Mouse (Mus musculus): ENCODE data around the gene Aass. TPM values are rescaled to one million over a fixed set of nuclear protein-coding genes. Genes with fewer than 3 reads are reported as not detected.

Gene Aass
- polyA plus RNA-seq, 1 experiment, result 0.16 TPM

- TF ChIP-seq POLR2A (IDR thresholded peaks at IDR 0.05; ENCODE audit: low read depth, low read length) (no peak), CTCF (IDR thresholded peaks at IDR 0.05; ENCODE audit: extremely low read depth, insufficient read depth, insufficient read length, insufficient replicate concordance) (no peak)
- Histone ChIP-seq H3K27me3 (ENCODE audit: control insufficient read depth, insufficient read depth, low read length) (no peaks in the 10 kb centered on the region), H3K27ac (ENCODE audit: insufficient read depth, low read length) (no peak overlapping the region), H3K4me3 (ENCODE audit: extremely low read depth, insufficient read depth, insufficient read length) (no peak overlapping the region), H3K36me3 (ENCODE audit: control insufficient read depth, insufficient read depth, low read length) (no peaks in the 10 kb centered on the region), H3K4me1 (ENCODE audit: control insufficient read depth, insufficient read depth, insufficient read length) (no peaks in the 10 kb centered on the region)
- WGBS, result 56% methylated on average over 4 of the region's 4 CpGs
- DNase-seq (ENCODE audit: low read depth in 1 of 2, low spot score in 2 of 2), result no peak
These were observed 1.8 kb downstream of the Aass start for GRCm38 (mm10) chr6:23131015-23131414.

GRCm38 (mm10) chr6:23129201-23129600 is 3.6 kb downstream of the Aass start:
- DNase-seq (ENCODE audit: low read depth in 1 of 2, low spot score in 2 of 2), result no peak
- no peak for TF ChIP-seq POLR2A (IDR thresholded peaks at IDR 0.05; ENCODE audit: low read depth, low read length)
- no peak for TF ChIP-seq CTCF (IDR thresholded peaks at IDR 0.05; ENCODE audit: extremely low read depth, insufficient read depth, insufficient read length, insufficient replicate concordance)
- Histone ChIP-seq H3K36me3 (ENCODE audit: control insufficient read depth, insufficient read depth, low read length) (no peaks in the 10 kb centered on the region), H3K4me1 (ENCODE audit: control insufficient read depth, insufficient read depth, insufficient read length) (no peaks in the 10 kb centered on the region), H3K27me3 (ENCODE audit: control insufficient read depth, insufficient read depth, low read length) (no peaks in the 10 kb centered on the region), H3K4me3 (ENCODE audit: extremely low read depth, insufficient read depth, insufficient read length) (no peak overlapping the region), H3K27ac (ENCODE audit: insufficient read depth, low read length) (no peak overlapping the region)
- WGBS, result 86% methylated on average over 4 of the region's 4 CpGs

- Histone ChIP-seq H3K4me3 (ENCODE audit: extremely low read depth, insufficient read depth, insufficient read length) (no peak overlapping the region), H3K27ac (ENCODE audit: insufficient read depth, low read length) (no peak overlapping the region), H3K27me3 (ENCODE audit: control insufficient read depth, insufficient read depth, low read length) (no peaks in the 10 kb centered on the region), H3K4me1 (ENCODE audit: control insufficient read depth, insufficient read depth, insufficient read length) (no peaks in the 10 kb centered on the region), H3K36me3 (ENCODE audit: control insufficient read depth, insufficient read depth, low read length) (no peaks in the 10 kb centered on the region)
- no peak for DNase-seq (ENCODE audit: low read depth in 1 of 2, low spot score in 2 of 2)
- WGBS, result 80% methylated on average over 7 of the region's 7 CpGs
- no peak for TF ChIP-seq POLR2A (IDR thresholded peaks at IDR 0.05; ENCODE audit: low read depth, low read length)
- no peak for TF ChIP-seq CTCF (IDR thresholded peaks at IDR 0.05; ENCODE audit: extremely low read depth, insufficient read depth, insufficient read length, insufficient replicate concordance)
These were observed 6.1 kb downstream of the Aass start for GRCm38 (mm10) chr6:23126706-23127105.

GRCm38 (mm10) chr6:23125831-23126230 is 7.0 kb downstream of the Aass start:
- TF ChIP-seq POLR2A (IDR thresholded peaks at IDR 0.05; ENCODE audit: low read depth, low read length) (no peak), CTCF (IDR thresholded peaks at IDR 0.05; ENCODE audit: extremely low read depth, insufficient read depth, insufficient read length, insufficient replicate concordance) (no peak)

GRCm38 (mm10) chr6:23124823-23125222 is 8.0 kb downstream of the Aass start:
- Histone ChIP-seq H3K27me3 (ENCODE audit: control insufficient read depth, insufficient read depth, low read length) (no peaks in the 10 kb centered on the region), H3K27ac (ENCODE audit: insufficient read depth, low read length) (no peak overlapping the region), H3K4me1 (ENCODE audit: control insufficient read depth, insufficient read depth, insufficient read length) (no peaks in the 10 kb centered on the region), H3K4me3 (ENCODE audit: extremely low read depth, insufficient read depth, insufficient read length) (no peak overlapping the region), H3K36me3 (ENCODE audit: control insufficient read depth, insufficient read depth, low read length) (no peaks in the 10 kb centered on the region)
- 77% methylated on average over 2 of the region's 2 CpGs for WGBS
- no peak for DNase-seq (ENCODE audit: low read depth in 1 of 2, low spot score in 2 of 2)
- no peak for TF ChIP-seq POLR2A (IDR thresholded peaks at IDR 0.05; ENCODE audit: low read depth, low read length)
- TF ChIP-seq CTCF (IDR thresholded peaks at IDR 0.05; ENCODE audit: extremely low read depth, insufficient read depth, insufficient read length, insufficient replicate concordance), result no peak

More at GRCm38 (mm10) chr6:23125831-23126230, 7.0 kb downstream of the Aass start:
- H3K4me3 ChIP-seq (ENCODE audit: extremely low read depth, insufficient read depth, insufficient read length), result no peak overlapping the region
- H3K4me1 ChIP-seq (ENCODE audit: control insufficient read depth, insufficient read depth, insufficient read length), result no peaks in the 10 kb centered on the region
- H3K27me3 ChIP-seq (ENCODE audit: control insufficient read depth, insufficient read depth, low read length), result no peaks in the 10 kb centered on the region
- WGBS, result 79% methylated on average over 5 of the region's 5 CpGs
- DNase-seq (ENCODE audit: low read depth in 1 of 2, low spot score in 2 of 2), result no peak
- no peak overlapping the region for H3K27ac ChIP-seq (ENCODE audit: insufficient read depth, low read length)
- H3K36me3 ChIP-seq (ENCODE audit: control insufficient read depth, insufficient read depth, low read length), result no peaks in the 10 kb centered on the region

- Histone ChIP-seq H3K4me3 (ENCODE audit: extremely low read depth, insufficient read depth, insufficient read length) (no peak overlapping the region), H3K27me3 (ENCODE audit: control insufficient read depth, insufficient read depth, low read length) (no peaks in the 10 kb centered on the region), H3K4me1 (ENCODE audit: control insufficient read depth, insufficient read depth, insufficient read length) (no peaks in the 10 kb centered on the region), H3K27ac (ENCODE audit: insufficient read depth, low read length) (no peak overlapping the region), H3K36me3 (ENCODE audit: control insufficient read depth, insufficient read depth, low read length) (no peaks in the 10 kb centered on the region)
- 35% methylated on average over 3 of the region's 3 CpGs for WGBS
- TF ChIP-seq CTCF (IDR thresholded peaks at IDR 0.05; ENCODE audit: extremely low read depth, insufficient read depth, insufficient read length, insufficient replicate concordance) (no peak), POLR2A (IDR thresholded peaks at IDR 0.05; ENCODE audit: low read depth, low read length) (no peak)
- DNase-seq (ENCODE audit: low read depth in 1 of 2, low spot score in 2 of 2), result no peak
These were observed 9.9 kb downstream of the Aass start for GRCm38 (mm10) chr6:23122934-23123333.

GRCm38 (mm10) chr6:23114781-23115180 is 18.0 kb downstream of the Aass start:
- TF ChIP-seq CTCF (IDR thresholded peaks at IDR 0.05; ENCODE audit: extremely low read depth, insufficient read depth, insufficient read length, insufficient replicate concordance), result no peak
- TF ChIP-seq POLR2A (IDR thresholded peaks at IDR 0.05; ENCODE audit: low read depth, low read length), result no peak
- 81% methylated on average over 6 of the region's 6 CpGs for WGBS
- DNase-seq (ENCODE audit: low read depth in 1 of 2, low spot score in 2 of 2), result no peak
- H3K4me1 ChIP-seq (ENCODE audit: control insufficient read depth, insufficient read depth, insufficient read length), result no peaks in the 10 kb centered on the region
- H3K4me3 ChIP-seq (ENCODE audit: extremely low read depth, insufficient read depth, insufficient read length), result no peak overlapping the region
- no peaks in the 10 kb centered on the region for H3K27me3 ChIP-seq (ENCODE audit: control insufficient read depth, insufficient read depth, low read length)
- no peaks in the 10 kb centered on the region for H3K36me3 ChIP-seq (ENCODE audit: control insufficient read depth, insufficient read depth, low read length)
- H3K27ac ChIP-seq (ENCODE audit: insufficient read depth, low read length), result no peak overlapping the region

All from spleen, adult 2 months (tissue).